Mouse (Mus musculus): ENCODE measurements around the gene Traf3. TPM values are rescaled to one million over a fixed set of nuclear protein-coding genes. Genes with fewer than 3 reads are reported as not detected.

Traf3 gene
- total RNA-seq, 1 experiment, result 12.4 TPM

- in situ Hi-C loops (cut with MboI; ENCODE audit: low sequenced_read_pairs in 2 of 2, unreplicated experiment in 2 of 2), result no loop called here
- Histone ChIP-seq H3K9me3 (ENCODE audit: control insufficient read depth, insufficient read depth, low read depth, low read length) (no peaks in the 10 kb centered on the region), H3K9ac (ENCODE audit: insufficient read depth, low read depth, low read length, poor library complexity, severe bottlenecking) (no peak overlapping the region), H3K4me3 (ENCODE audit: insufficient read depth in 1 of 2, low read depth in 1 of 2, low read length in 2 of 2, poor library complexity in 1 of 2, severe bottlenecking in 1 of 2) (no peak overlapping the region), H3K4me1 (ENCODE audit: control insufficient read depth in 2 of 2, insufficient read depth in 2 of 2, low read length in 2 of 2, poor library complexity in 1 of 2) (peaks cover 1 to 8% of the 10 kb centered on the region in 2 experiments; a peak in 1 of 4 replicates), H3K36me3 (ENCODE audit: control insufficient read depth, insufficient read depth, low read length, poor library complexity, severe bottlenecking) (no peaks in the 10 kb centered on the region), H3K27ac (ENCODE audit: insufficient read depth, low read depth, low read length, poor library complexity, severe bottlenecking) (no peak overlapping the region)
- TF ChIP-seq ZC3H11A (IDR thresholded peaks at IDR 0.05; ENCODE audit: borderline replicate concordance, low read depth, low read length) (no peak), HCFC1 (IDR thresholded peaks at IDR 0.05; ENCODE audit: borderline replicate concordance, insufficient read depth, low read length) (no peak), CHD2 (IDR thresholded peaks at IDR 0.05; ENCODE audit: low read depth, low read length) (no peak), MAFK (IDR thresholded peaks at IDR 0.05; ENCODE audit: insufficient read depth, low read depth, low read length) (no peak), ZNF384 (IDR thresholded peaks at IDR 0.05; ENCODE audit: low read depth, low read length) (no peak)
- no peak for DNase-seq (ENCODE audit: low read depth, low spot score)
Measured at GRCm38 (mm10) chr12:111168891-111169290, 2.7 kb downstream of the Traf3 start.

GRCm38 (mm10) chr12:111178772-111179171 lies 12.6 kb downstream of the Traf3 start:
- no peaks in the 10 kb centered on the region for H3K9me3 ChIP-seq (ENCODE audit: control insufficient read depth, insufficient read depth, low read depth, low read length)
- H3K36me3 ChIP-seq (ENCODE audit: control insufficient read depth, insufficient read depth, low read length, poor library complexity, severe bottlenecking), result no peaks in the 10 kb centered on the region
- H3K4me1 ChIP-seq (ENCODE audit: control insufficient read depth in 2 of 2, insufficient read depth in 2 of 2, low read length in 2 of 2, poor library complexity in 1 of 2), result no peaks in the 10 kb centered on the region
- no peak overlapping the region for H3K4me3 ChIP-seq (ENCODE audit: insufficient read depth in 1 of 2, low read depth in 1 of 2, low read length in 2 of 2, poor library complexity in 1 of 2, severe bottlenecking in 1 of 2)
- TF ChIP-seq CHD2 (IDR thresholded peaks at IDR 0.05; ENCODE audit: low read depth, low read length) (no peak), ZC3H11A (IDR thresholded peaks at IDR 0.05; ENCODE audit: borderline replicate concordance, low read depth, low read length) (no peak), ZNF384 (IDR thresholded peaks at IDR 0.05; ENCODE audit: low read depth, low read length) (no peak), HCFC1 (IDR thresholded peaks at IDR 0.05; ENCODE audit: borderline replicate concordance, insufficient read depth, low read length) (no peak), MAFK (IDR thresholded peaks at IDR 0.05; ENCODE audit: insufficient read depth, low read depth, low read length) (no peak)
- in situ Hi-C loops (cut with MboI; ENCODE audit: low sequenced_read_pairs in 2 of 2, unreplicated experiment in 2 of 2), result no loop called here
- H3K9ac ChIP-seq (ENCODE audit: insufficient read depth, low read depth, low read length, poor library complexity, severe bottlenecking), result no peak overlapping the region
- DNase-seq (ENCODE audit: low read depth, low spot score), result no peak
- no peak overlapping the region for H3K27ac ChIP-seq (ENCODE audit: insufficient read depth, low read depth, low read length, poor library complexity, severe bottlenecking)

GRCm38 (mm10) chr12:111181848-111182247 lies 15.7 kb downstream of the Traf3 start:
- H3K9ac ChIP-seq (ENCODE audit: insufficient read depth, low read depth, low read length, poor library complexity, severe bottlenecking), result no peak overlapping the region
- in situ Hi-C loops (cut with MboI; ENCODE audit: low sequenced_read_pairs in 2 of 2, unreplicated experiment in 2 of 2), result no loop called here
- no peaks in the 10 kb centered on the region for H3K36me3 ChIP-seq (ENCODE audit: control insufficient read depth, insufficient read depth, low read length, poor library complexity, severe bottlenecking)
- no peak for TF ChIP-seq MAFK (IDR thresholded peaks at IDR 0.05; ENCODE audit: insufficient read depth, low read depth, low read length)
- H3K9me3 ChIP-seq (ENCODE audit: control insufficient read depth, insufficient read depth, low read depth, low read length), result no peaks in the 10 kb centered on the region
- no peak overlapping the region for H3K4me3 ChIP-seq (ENCODE audit: insufficient read depth in 1 of 2, low read depth in 1 of 2, low read length in 2 of 2, poor library complexity in 1 of 2, severe bottlenecking in 1 of 2)
- DNase-seq (ENCODE audit: low read depth, low spot score), result no peak
- no peak overlapping the region for H3K27ac ChIP-seq (ENCODE audit: insufficient read depth, low read depth, low read length, poor library complexity, severe bottlenecking)
- H3K4me1 ChIP-seq (ENCODE audit: control insufficient read depth in 2 of 2, insufficient read depth in 2 of 2, low read length in 2 of 2, poor library complexity in 1 of 2), result no peaks in the 10 kb centered on the region

GRCm38 (mm10) chr12:111182378-111182777 lies 16.2 kb downstream of the Traf3 start:
- no peak for DNase-seq (ENCODE audit: low read depth, low spot score)
- H3K9ac ChIP-seq (ENCODE audit: insufficient read depth, low read depth, low read length, poor library complexity, severe bottlenecking), result no peak overlapping the region
- TF ChIP-seq HCFC1 (IDR thresholded peaks at IDR 0.05; ENCODE audit: borderline replicate concordance, insufficient read depth, low read length), result no peak
- TF ChIP-seq MAFK (IDR thresholded peaks at IDR 0.05; ENCODE audit: insufficient read depth, low read depth, low read length), result no peak
- TF ChIP-seq CHD2 (IDR thresholded peaks at IDR 0.05; ENCODE audit: low read depth, low read length), result no peak
- TF ChIP-seq ZNF384 (IDR thresholded peaks at IDR 0.05; ENCODE audit: low read depth, low read length), result no peak
- no peak for TF ChIP-seq ZC3H11A (IDR thresholded peaks at IDR 0.05; ENCODE audit: borderline replicate concordance, low read depth, low read length)
- no peak overlapping the region for H3K27ac ChIP-seq (ENCODE audit: insufficient read depth, low read depth, low read length, poor library complexity, severe bottlenecking)
- H3K4me1 ChIP-seq (ENCODE audit: control insufficient read depth in 2 of 2, insufficient read depth in 2 of 2, low read length in 2 of 2, poor library complexity in 1 of 2), result no peaks in the 10 kb centered on the region
- no peak overlapping the region for H3K4me3 ChIP-seq (ENCODE audit: insufficient read depth in 1 of 2, low read depth in 1 of 2, low read length in 2 of 2, poor library complexity in 1 of 2, severe bottlenecking in 1 of 2)
- no peaks in the 10 kb centered on the region for H3K36me3 ChIP-seq (ENCODE audit: control insufficient read depth, insufficient read depth, low read length, poor library complexity, severe bottlenecking)
- no peaks in the 10 kb centered on the region for H3K9me3 ChIP-seq (ENCODE audit: control insufficient read depth, insufficient read depth, low read depth, low read length)
- in situ Hi-C loops (cut with MboI; ENCODE audit: low sequenced_read_pairs in 2 of 2, unreplicated experiment in 2 of 2), result no loop called here

GRCm38 (mm10) chr12:111184476-111184875 lies 18.3 kb downstream of the Traf3 start, which contains the start of gene 4930595D18Rik:
TSS of gene 4930595D18Rik (minus strand) at chr12:111184491.
- TF ChIP-seq ZNF384 (IDR thresholded peaks at IDR 0.05; ENCODE audit: low read depth, low read length), result no peak
- TF ChIP-seq HCFC1 (IDR thresholded peaks at IDR 0.05; ENCODE audit: borderline replicate concordance, insufficient read depth, low read length), result no peak
- TF ChIP-seq MAFK (IDR thresholded peaks at IDR 0.05; ENCODE audit: insufficient read depth, low read depth, low read length), result no peak
- no peak for TF ChIP-seq ZC3H11A (IDR thresholded peaks at IDR 0.05; ENCODE audit: borderline replicate concordance, low read depth, low read length)
- TF ChIP-seq CHD2 (IDR thresholded peaks at IDR 0.05; ENCODE audit: low read depth, low read length), result no peak
- no peak for DNase-seq (ENCODE audit: low read depth, low spot score)
- Histone ChIP-seq H3K27ac (ENCODE audit: insufficient read depth, low read depth, low read length, poor library complexity, severe bottlenecking) (no peak within 1 kb of the TSS), H3K9me3 (ENCODE audit: control insufficient read depth, insufficient read depth, low read depth, low read length) (no peaks in the 10 kb centered on the region), H3K9ac (ENCODE audit: insufficient read depth, low read depth, low read length, poor library complexity, severe bottlenecking) (no peak within 1 kb of the TSS), H3K4me1 (ENCODE audit: control insufficient read depth in 2 of 2, insufficient read depth in 2 of 2, low read length in 2 of 2, poor library complexity in 1 of 2) (no peaks in the 10 kb centered on the region; a peak in 1 of 4 replicates), H3K4me3 (ENCODE audit: insufficient read depth in 1 of 2, low read depth in 1 of 2, low read length in 2 of 2, poor library complexity in 1 of 2, severe bottlenecking in 1 of 2) (no peak within 1 kb of the TSS), H3K36me3 (ENCODE audit: control insufficient read depth, insufficient read depth, low read length, poor library complexity, severe bottlenecking) (no peaks in the 10 kb centered on the region)
- in situ Hi-C loops (cut with MboI; ENCODE audit: low sequenced_read_pairs in 2 of 2, unreplicated experiment in 2 of 2), result no loop called here

All from ES-E14 (cell line).